Mouse (Mus musculus): ENCODE results near the gene Slc16a1. TPM values are rescaled to one million over a fixed set of nuclear protein-coding genes. Genes with fewer than 3 reads are reported as not detected.

The Slc16a1 gene
- polyA plus RNA-seq (2016; fragmentation: Nextera tagmentation; extraction: Ambion mirVana): 29.9 and 32.1 TPM in 2 replicates

GRCm38 (mm10) chr3:104638403-104638779 is at the start of gene Slc16a1:
Gene Slc16a1 (plus strand): TSS chr3:104638668.
- Histone ChIP-seq H3K9me3 (no peaks in the 10 kb centered on the region), H3K4me3 (replicated peaks) (peak within 1 kb of the TSS; percentile 93), H3K27me3 (no peaks in the 10 kb centered on the region), H3K4me1 (peaks cover 15% of the 10 kb centered on the region), H3K36me3 (replicated peaks) (no peaks in the 10 kb centered on the region), H3K9ac (peak within 1 kb of the TSS; percentile 86), H3K4me2 (peak within 1 kb of the TSS; percentile 93), H3K27ac (peak within 1 kb of the TSS; percentile 16; the same call in 1 of the 2 replicates)
- ATAC-seq (ENCODE audit: low FRiP score): peak; percentile 98
- under 1% methylated on average over 50 of the region's 50 CpGs for WGBS

- Histone ChIP-seq H3K9me3 (no peaks in the 10 kb centered on the region), H3K27ac (peak overlapping the region; percentile 19; the same call in 1 of the 2 replicates), H3K4me2 (no peak overlapping the region), H3K9ac (no peak overlapping the region), H3K27me3 (no peaks in the 10 kb centered on the region), H3K36me3 (replicated peaks) (no peaks in the 10 kb centered on the region), H3K4me1 (no peaks in the 10 kb centered on the region), H3K4me3 (replicated peaks) (no peak overlapping the region)
- ATAC-seq (ENCODE audit: low FRiP score): no peak
- WGBS: 81% methylated on average over 6 of the region's 6 CpGs
These were observed 41.9 kb upstream of the Slc16a1 start for GRCm38 (mm10) chr3:104596451-104597134.

GRCm38 (mm10) chr3:104597135-104597764 is 41.2 kb upstream of the Slc16a1 start:
- Histone ChIP-seq H3K4me2 (no peak overlapping the region), H3K4me1 (no peaks in the 10 kb centered on the region), H3K9ac (no peak overlapping the region), H3K27me3 (no peaks in the 10 kb centered on the region), H3K9me3 (no peaks in the 10 kb centered on the region), H3K27ac (peak overlapping the region; percentile 19; the same call in 1 of the 2 replicates), H3K4me3 (replicated peaks) (no peak overlapping the region), H3K36me3 (replicated peaks) (no peaks in the 10 kb centered on the region)
- ATAC-seq (ENCODE audit: low FRiP score): no peak
- WGBS: 77% methylated on average over 10 of the region's 10 CpGs

- Histone ChIP-seq H3K27me3 (no peaks in the 10 kb centered on the region), H3K36me3 (replicated peaks) (no peaks in the 10 kb centered on the region), H3K9ac (no peak overlapping the region), H3K4me3 (replicated peaks) (no peak overlapping the region), H3K9me3 (no peaks in the 10 kb centered on the region), H3K4me2 (no peak overlapping the region), H3K4me1 (no peaks in the 10 kb centered on the region), H3K27ac (no peak overlapping the region)
- WGBS: 80% methylated on average over 20 of the region's 20 CpGs
- ATAC-seq (ENCODE audit: low FRiP score): no peak
These were observed 38.9 kb upstream of the Slc16a1 start for GRCm38 (mm10) chr3:104599296-104600150.

DNA sequence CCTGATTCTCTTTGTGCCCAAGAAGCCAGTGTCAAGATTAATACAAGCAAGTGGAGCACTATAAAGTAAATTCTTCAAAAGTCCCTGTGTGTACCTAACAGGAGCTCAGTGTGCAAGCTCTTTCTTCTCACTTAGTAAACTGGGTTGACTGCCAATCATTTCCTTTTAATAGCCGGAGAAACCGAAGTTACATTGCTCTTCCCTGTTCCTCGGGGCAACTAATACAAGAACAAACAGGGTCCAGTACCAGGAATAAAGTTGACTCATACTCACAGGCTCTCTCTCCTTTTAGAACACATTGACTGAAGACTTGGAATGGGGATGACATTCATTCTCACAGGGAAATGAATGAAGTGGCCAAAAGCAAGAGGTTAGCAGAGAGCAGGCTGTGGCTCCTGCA is 37.8 kb upstream of the Slc16a1 start:
- Histone ChIP-seq H3K4me2 (no peak overlapping the region), H3K9me3 (no peaks in the 10 kb centered on the region), H3K27ac (no peak overlapping the region), H3K4me1 (no peaks in the 10 kb centered on the region), H3K4me3 (replicated peaks) (no peak overlapping the region), H3K27me3 (no peaks in the 10 kb centered on the region), H3K9ac (no peak overlapping the region), H3K36me3 (replicated peaks) (no peaks in the 10 kb centered on the region)
- WGBS: 87% methylated on average over 3 of the region's 3 CpGs
- no peak for ATAC-seq (ENCODE audit: low FRiP score)

DNA sequence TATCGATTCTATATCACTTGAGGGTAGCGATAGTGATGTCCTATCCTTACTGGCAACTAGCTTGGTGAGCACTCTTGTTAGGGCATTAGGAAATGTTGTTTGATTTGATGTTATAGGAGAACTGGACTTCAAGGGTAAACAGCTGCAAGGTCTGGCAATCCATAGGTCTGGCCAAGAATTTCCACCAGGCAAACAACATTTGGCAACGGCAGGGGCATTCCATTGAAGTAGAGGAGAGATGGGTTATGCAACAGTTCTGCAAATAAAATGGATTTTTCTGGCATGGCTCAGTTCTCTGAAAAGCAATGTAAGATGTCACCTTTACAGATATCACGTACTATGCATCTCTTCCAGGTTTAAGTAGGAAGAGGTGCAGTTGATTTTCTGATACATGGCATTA is 36.8 kb upstream of the Slc16a1 start:
- 90% methylated on average over 4 of the region's 4 CpGs for WGBS
- H3K4me2 ChIP-seq: no peak overlapping the region
- ATAC-seq (ENCODE audit: low FRiP score): no peak

DNA sequence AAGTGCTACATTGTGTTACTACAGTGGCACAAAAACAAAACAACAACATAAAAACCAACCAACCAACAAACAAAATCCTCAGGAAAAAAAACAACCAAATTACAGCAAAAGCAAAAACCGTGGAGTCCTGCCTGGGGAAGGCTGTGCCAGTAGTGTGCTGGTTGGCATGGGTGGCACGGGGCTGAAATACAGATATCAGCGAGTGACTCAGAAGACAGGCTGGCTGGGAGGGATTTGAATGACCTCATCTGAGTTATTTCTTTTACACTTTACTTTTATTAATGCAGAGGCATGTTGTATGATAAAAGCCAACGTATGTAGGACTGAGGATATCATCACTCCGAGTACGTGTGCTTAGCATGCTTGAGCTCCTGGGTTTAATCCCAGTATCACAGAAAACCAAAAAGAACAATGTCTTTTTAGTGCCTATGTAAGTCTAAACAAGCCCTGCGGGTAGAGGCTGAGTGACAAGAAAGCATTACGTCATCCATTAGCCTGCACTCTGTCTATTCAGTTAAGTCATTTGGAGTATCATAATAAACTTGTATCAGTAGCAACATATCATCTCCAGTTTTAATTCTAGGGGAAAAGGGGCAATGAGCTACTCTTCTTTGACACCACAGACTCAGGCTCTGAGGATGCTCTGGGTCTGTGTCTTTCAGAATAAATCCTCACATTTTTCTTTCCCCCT is 28.6 kb upstream of the Slc16a1 start:
- H3K9me3 ChIP-seq: no peaks in the 10 kb centered on the region
- H3K9ac ChIP-seq: no peak overlapping the region
- H3K4me3 ChIP-seq (replicated peaks): no peak overlapping the region
- WGBS: 66% methylated on average over 8 of the region's 8 CpGs
- H3K4me1 ChIP-seq: no peaks in the 10 kb centered on the region
- no peak overlapping the region for H3K4me2 ChIP-seq
- H3K36me3 ChIP-seq (replicated peaks): no peaks in the 10 kb centered on the region
- ATAC-seq (ENCODE audit: low FRiP score): no peak
- no peaks in the 10 kb centered on the region for H3K27me3 ChIP-seq
- no peak overlapping the region for H3K27ac ChIP-seq

More for the DNA sequence above, 36.8 kb upstream of the Slc16a1 start:
- no peak overlapping the region for H3K27ac ChIP-seq
- H3K9ac ChIP-seq: no peak overlapping the region
- no peaks in the 10 kb centered on the region for H3K4me1 ChIP-seq
- H3K4me3 ChIP-seq (replicated peaks): no peak overlapping the region
- no peaks in the 10 kb centered on the region for H3K27me3 ChIP-seq
- no peaks in the 10 kb centered on the region for H3K9me3 ChIP-seq
- H3K36me3 ChIP-seq (replicated peaks): no peaks in the 10 kb centered on the region

GRCm38 (mm10) chr3:104610453-104611230 is 27.8 kb upstream of the Slc16a1 start:
- no peak overlapping the region for H3K27ac ChIP-seq
- H3K27me3 ChIP-seq: no peaks in the 10 kb centered on the region
- H3K9ac ChIP-seq: no peak overlapping the region
- H3K9me3 ChIP-seq: no peaks in the 10 kb centered on the region
- no peak overlapping the region for H3K4me2 ChIP-seq
- no peaks in the 10 kb centered on the region for H3K36me3 ChIP-seq (replicated peaks)
- WGBS: 81% methylated on average over 6 of the region's 6 CpGs
- ATAC-seq (ENCODE audit: low FRiP score): no peak
- no peaks in the 10 kb centered on the region for H3K4me1 ChIP-seq
- H3K4me3 ChIP-seq (replicated peaks): no peak overlapping the region

- H3K27ac ChIP-seq: no peak overlapping the region
- H3K4me1 ChIP-seq: no peaks in the 10 kb centered on the region
- no peak overlapping the region for H3K4me3 ChIP-seq (replicated peaks)
- H3K36me3 ChIP-seq (replicated peaks): no peaks in the 10 kb centered on the region
- H3K27me3 ChIP-seq: no peaks in the 10 kb centered on the region
- no peak overlapping the region for H3K9ac ChIP-seq
- H3K9me3 ChIP-seq: no peaks in the 10 kb centered on the region
- WGBS: 91% methylated on average over 3 of the region's 3 CpGs
- no peak overlapping the region for H3K4me2 ChIP-seq
- no peak for ATAC-seq (ENCODE audit: low FRiP score)
These were observed 26.5 kb upstream of the Slc16a1 start for GRCm38 (mm10) chr3:104611951-104612350.

DNA sequence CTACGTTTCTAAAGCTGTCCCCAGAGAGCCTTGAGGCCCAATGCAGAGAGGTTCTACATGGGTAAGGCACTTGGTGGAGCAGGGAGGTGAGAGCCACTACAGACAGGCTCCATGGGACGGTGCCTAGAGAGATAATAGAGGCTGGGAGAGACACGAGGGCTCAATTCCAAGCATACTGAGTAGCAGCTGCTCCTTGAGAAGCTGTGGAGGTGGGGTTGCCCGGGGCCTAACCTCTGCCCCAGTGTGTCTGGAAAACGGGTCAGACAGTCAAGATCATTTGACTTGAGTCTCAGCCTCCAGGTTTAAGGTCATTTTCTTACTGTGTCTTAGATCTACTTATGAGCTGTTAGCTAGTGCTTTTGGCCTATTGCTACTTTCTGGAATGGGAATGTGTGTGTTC is 25.4 kb upstream of the Slc16a1 start:
- H3K9me3 ChIP-seq: no peaks in the 10 kb centered on the region
- H3K4me3 ChIP-seq (replicated peaks): no peak overlapping the region
- H3K9ac ChIP-seq: no peak overlapping the region
- no peak overlapping the region for H3K4me2 ChIP-seq
- H3K27me3 ChIP-seq: no peaks in the 10 kb centered on the region
- no peaks in the 10 kb centered on the region for H3K4me1 ChIP-seq
- 64% methylated on average over 5 of the region's 5 CpGs for WGBS
- no peaks in the 10 kb centered on the region for H3K36me3 ChIP-seq (replicated peaks)
- ATAC-seq (ENCODE audit: low FRiP score): no peak
- H3K27ac ChIP-seq: no peak overlapping the region

DNA sequence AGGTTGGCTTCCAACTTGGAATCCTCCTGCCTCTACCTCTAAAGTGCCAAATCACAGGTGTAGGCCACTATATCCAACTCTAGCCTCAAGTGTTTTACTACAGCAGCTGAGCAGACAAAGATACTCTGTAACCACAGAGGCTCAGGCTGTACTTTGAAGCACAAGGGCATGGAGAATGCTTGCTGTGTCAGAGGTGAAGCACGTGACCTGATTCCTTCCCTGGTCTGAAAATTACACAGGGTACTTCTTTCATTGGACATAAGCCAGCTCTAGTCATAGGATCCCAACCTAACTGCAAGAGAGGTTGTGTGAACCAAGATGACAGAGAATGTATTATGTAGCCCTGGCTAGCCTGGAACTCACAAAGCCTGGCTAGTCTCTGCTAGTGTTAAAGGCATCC is 24.4 kb upstream of the Slc16a1 start:
- no peak for ATAC-seq (ENCODE audit: low FRiP score)
- 77% methylated on average over 1 of the region's 1 CpGs for WGBS
- Histone ChIP-seq H3K4me2 (no peak overlapping the region), H3K27me3 (no peaks in the 10 kb centered on the region), H3K4me3 (replicated peaks) (no peak overlapping the region), H3K4me1 (no peaks in the 10 kb centered on the region), H3K27ac (no peak overlapping the region), H3K9ac (no peak overlapping the region), H3K9me3 (no peaks in the 10 kb centered on the region), H3K36me3 (replicated peaks) (no peaks in the 10 kb centered on the region)
